ENCODE assay signal across 9 mouse cellular contexts in genomic region chrX:52744201-52745051, GRCm38 (mm10). TPM values are rescaled to one million over a fixed set of nuclear protein-coding genes. Genes with fewer than 3 reads are reported as not detected.
A peak's percentile ranks its signal among the peaks of the same experiment; 100 is the strongest.
DNase-seq lines count a peak whose midpoint lies in the region; ATAC-seq and TF ChIP-seq lines count a peak whose summit lies in the region.
"Had no signal": no experiment of that assay in that cellular context is flagged by ENCODE, and none has a peak within 500 bp of the region (broad histone marks: within the 10 kb centered on the region; RNA-seq: fewer than 3 reads in every experiment).

No protein-coding gene starts in this region.

- peak overlapping the region; percentile 44 for H3K4me3 ChIP-seq in embryonic facial prominence, embryonic 14.5 days (ENCODE audit: low read depth, low read length)
- H3K4me3 ChIP-seq in hindbrain, embryonic 16.5 days (ENCODE audit: low read length): peak overlapping the region; percentile 50
- peak overlapping the region; percentile 15; the same call in 1 of the 2 replicates for H3K4me3 ChIP-seq in liver, adult 2 months (ENCODE audit: insufficient read depth, low read depth, low read length)
- H3K4me3 ChIP-seq in midbrain, postnatal 0 days (ENCODE audit: low read depth, low read length): peak overlapping the region; percentile 39

- peaks cover 38% of the 10 kb centered on the region for H3K27me3 ChIP-seq in embryonic facial prominence, embryonic 14.5 days (replicated peaks; ENCODE audit: control insufficient read depth, insufficient read depth, low read length)
- H3K27me3 ChIP-seq in hindbrain, embryonic 16.5 days (replicated peaks; ENCODE audit: control insufficient read depth, insufficient read depth, low read length): peaks cover 3% of the 10 kb centered on the region; the same call in 1 of the 2 replicates
- peaks cover 2% of the 10 kb centered on the region; the same call in 1 of the 2 replicates for H3K27me3 ChIP-seq in liver, adult 2 months (ENCODE audit: control insufficient read depth, insufficient read depth, low read length)
- H3K27me3 ChIP-seq in midbrain, postnatal 0 days (ENCODE audit: insufficient read depth, low read length): no peaks in the 10 kb centered on the region

- 25% methylated on average over 18 of the region's 50 CpGs for WGBS in embryonic facial prominence, embryonic 14.5 days
- WGBS in hindbrain, embryonic 16.5 days: 25% methylated on average over 40 of the region's 50 CpGs
- whole genome bisulfite sequencing in liver, adult 2 months: 2% methylated on average over 49 of the region's 50 CpGs
- WGBS in midbrain, postnatal 0 days: 22% methylated on average over 48 of the region's 50 CpGs

- intact Hi-C loops in left cerebral cortex, postnatal 25 days (cut with DNase I): no loop called here

- no peaks in the 10 kb centered on the region for H3K79me2 ChIP-seq in liver, adult 2 months (ENCODE audit: control insufficient read depth, insufficient read depth, low read length)

- no peak for TF ChIP-seq POLR2A in liver, adult 2 months (IDR thresholded peaks at IDR 0.05; ENCODE audit: extremely low read depth, insufficient read depth, low read length)

- no peak for ATAC-seq in cerebellum, adult (ENCODE audit: insufficient number of reproducible peaks, low FRiP score, low TSS enrichment)
- no peak for ATAC-seq in embryonic facial prominence, embryonic 14.5 days (ENCODE audit: low read depth)
- ATAC-seq in hindbrain, embryonic 16.5 days: peak; percentile 68
- no peak for ATAC-seq in midbrain, postnatal 0 days (ENCODE audit: low FRiP score)

- peak overlapping the region; percentile 90 for H3K4me2 ChIP-seq in embryonic facial prominence, embryonic 14.5 days (ENCODE audit: low read depth, low read length)
- peak overlapping the region; percentile 85 for H3K4me2 ChIP-seq in hindbrain, embryonic 16.5 days (ENCODE audit: low read length)
- peak overlapping the region; percentile 87 for H3K4me2 ChIP-seq in midbrain, postnatal 0 days (ENCODE audit: low read depth, low read length, poor library complexity, severe bottlenecking)

- no peak for TF ChIP-seq CTCF in liver, adult 2 months (IDR thresholded peaks at IDR 0.05; ENCODE audit: low read depth, low read length)
- TF ChIP-seq CTCF in midbrain, postnatal 0 days (IDR thresholded peaks at IDR 0.05): no peak

- peak overlapping the region; percentile 30 for H3K9ac ChIP-seq in embryonic facial prominence, embryonic 14.5 days (ENCODE audit: low read depth, low read length)
- H3K9ac ChIP-seq in hindbrain, embryonic 16.5 days (ENCODE audit: low read depth, low read length): peak overlapping the region; percentile 44
- H3K9ac ChIP-seq in liver, adult 2 months (ENCODE audit: low read depth, low read length): no peak overlapping the region
- H3K9ac ChIP-seq in midbrain, postnatal 0 days (replicated peaks; ENCODE audit: low read length, poor library complexity, severe bottlenecking): no peak overlapping the region

- DNase-seq in cerebellum, postnatal 25 days: peak; percentile 3 to 4
- DNase-seq in embryonic facial prominence, embryonic 14.5 days (ENCODE audit: low spot score): no peak
- no peak for DNase-seq in liver, adult 2 months (ENCODE audit: extremely low read depth, low read depth, low spot score)
- peak; percentile 0 for DNase-seq in midbrain, postnatal 0 days (ENCODE audit: low spot score)
- DNase-seq in thymus, postnatal 10 days (ENCODE audit: low spot score in 2 of 2): peak; percentile 47 to 48
- DNase-seq in left cerebral cortex, postnatal 25 days (ENCODE audit: low spot score in 2 of 2): no peak

- H3K9me3 ChIP-seq in embryonic facial prominence, embryonic 14.5 days (ENCODE audit: control insufficient read depth, low read length): no peaks in the 10 kb centered on the region
- no peaks in the 10 kb centered on the region for H3K9me3 ChIP-seq in hindbrain, embryonic 16.5 days (ENCODE audit: control insufficient read depth, low read length)
- no peaks in the 10 kb centered on the region for H3K9me3 ChIP-seq in midbrain, postnatal 0 days (ENCODE audit: low read length)
- H3K9me3 ChIP-seq: G1E had no signal

- H3K27ac ChIP-seq in embryonic facial prominence, embryonic 14.5 days (replicated peaks; ENCODE audit: low read depth, low read length): no peak overlapping the region
- H3K27ac ChIP-seq in hindbrain, embryonic 16.5 days (ENCODE audit: low read depth, low read length): no peak overlapping the region
- H3K27ac ChIP-seq in liver, adult 2 months (replicated peaks; ENCODE audit: insufficient read depth, low read depth, low read length): no peak overlapping the region
- no peak overlapping the region for H3K27ac ChIP-seq in midbrain, postnatal 0 days (ENCODE audit: low read depth, low read length)

- no peaks in the 10 kb centered on the region for H3K4me1 ChIP-seq in embryonic facial prominence, embryonic 14.5 days (ENCODE audit: control insufficient read depth, insufficient read depth, low read length)
- no peaks in the 10 kb centered on the region for H3K4me1 ChIP-seq in hindbrain, embryonic 16.5 days (ENCODE audit: control insufficient read depth, insufficient read depth, low read depth, low read length)
- H3K4me1 ChIP-seq in liver, adult 2 months (ENCODE audit: control insufficient read depth, insufficient read depth, low read length): no peaks in the 10 kb centered on the region
- H3K4me1 ChIP-seq in midbrain, postnatal 0 days (ENCODE audit: insufficient read depth, low read length): no peaks in the 10 kb centered on the region

- no peaks in the 10 kb centered on the region for H3K36me3 ChIP-seq in embryonic facial prominence, embryonic 14.5 days (ENCODE audit: control insufficient read depth, insufficient read depth, low read length)
- no peaks in the 10 kb centered on the region for H3K36me3 ChIP-seq in hindbrain, embryonic 16.5 days (ENCODE audit: control insufficient read depth, insufficient read depth, low read length)
- H3K36me3 ChIP-seq in liver, adult 2 months (ENCODE audit: control insufficient read depth, insufficient read depth, low read length): no peaks in the 10 kb centered on the region
- no peaks in the 10 kb centered on the region for H3K36me3 ChIP-seq in midbrain, postnatal 0 days (ENCODE audit: insufficient read depth, low read length)
- H3K36me3 ChIP-seq: G1E had no signal

RNA-seq across cellular contexts. Expression of gene Ccdc160, which starts 46.6 kb away (rescaled TPM):
- 0.66 and 1.3 TPM in 2 replicates for polyA plus RNA-seq in embryonic facial prominence, embryonic 14.5 days (2014; fragmentation: Nextera tagmentation; extraction: Ambion mirVana)
- 6.9 and 8.4 TPM in 2 replicates for polyA plus RNA-seq in hindbrain, embryonic 16.5 days (2015; fragmentation: Nextera tagmentation; extraction: Ambion mirVana)
- 0.27 and 0.37 TPM in 2 replicates for total RNA-seq in liver, adult 2 months (2014; rRNA removed)
- polyA plus RNA-seq in liver, adult 2 months (2012; rRNA removed): not detected in 2 replicates
- 3.2 and 3.6 TPM in 2 replicates for total RNA-seq in midbrain, postnatal 0 days (2014; rRNA removed)
- 6.3 and 8.3 TPM in 2 replicates for polyA plus RNA-seq in midbrain, postnatal 0 days (2015; fragmentation: Nextera tagmentation; extraction: Ambion mirVana)
- total RNA-seq in left cerebral cortex, postnatal 25 days (2021): 1 to 10 TPM; 2.5 to 3.4 TPM
- polyA plus RNA-seq: G1E had no signal

Comparison
In these comparisons a context has a peak if more than half of its experiments do, and no peak if none do; other contexts are left out.
1. DNase-seq: peak in cerebellum, postnatal 25 days (2 of 2), midbrain, postnatal 0 days (single experiment) and thymus, postnatal 10 days (2 of 2); none in embryonic facial prominence, embryonic 14.5 days (single experiment), liver, adult 2 months (single experiment) and left cerebral cortex, postnatal 25 days (0 of 2).
2. H3K9ac ChIP-seq: peak in embryonic facial prominence, embryonic 14.5 days (single experiment) and hindbrain, embryonic 16.5 days (single experiment); none in liver, adult 2 months (single experiment) and midbrain, postnatal 0 days (single experiment).
3. Peak in every context shown above with its lines, with median percentiles within 50 percentile points of each other: H3K4me2 ChIP-seq and H3K4me3 ChIP-seq.